Mouse (Mus musculus) granulocyte monocyte progenitor cell, adult 5-6 weeks (primary cell): ENCODE results near the gene BC048562. TPM values are rescaled to one million over a fixed set of nuclear protein-coding genes. Genes with fewer than 3 reads are reported as not detected.

ENCODE experiments used
- ATAC-seq: replicated peaks from 2 replicates; pipeline ENCODE4 v1.8.0; 2016; ENCODE audit warnings: mild to moderate bottlenecking, moderate TSS enrichment, inconsistent platforms; ENCODE audit not compliant: poor library complexity, severe bottlenecking
- total RNA-seq, 2 experiments: library from RNA; stranded (forward) in 1 of 2; stranded (reverse) in 1 of 2; fragments of 200-712, 200-1000 nt in 1 of 2; fragments of >200 nt in 1 of 2; fragmentation: Nextera tagmentation in 1 of 2; gene quantifications; 2 replicates each; pipeline ENCODE4 v1.2.3; 2014 to 2017

The BC048562 gene
- total RNA-seq, 2 experiments from 2014 or later: not detected

DNA sequence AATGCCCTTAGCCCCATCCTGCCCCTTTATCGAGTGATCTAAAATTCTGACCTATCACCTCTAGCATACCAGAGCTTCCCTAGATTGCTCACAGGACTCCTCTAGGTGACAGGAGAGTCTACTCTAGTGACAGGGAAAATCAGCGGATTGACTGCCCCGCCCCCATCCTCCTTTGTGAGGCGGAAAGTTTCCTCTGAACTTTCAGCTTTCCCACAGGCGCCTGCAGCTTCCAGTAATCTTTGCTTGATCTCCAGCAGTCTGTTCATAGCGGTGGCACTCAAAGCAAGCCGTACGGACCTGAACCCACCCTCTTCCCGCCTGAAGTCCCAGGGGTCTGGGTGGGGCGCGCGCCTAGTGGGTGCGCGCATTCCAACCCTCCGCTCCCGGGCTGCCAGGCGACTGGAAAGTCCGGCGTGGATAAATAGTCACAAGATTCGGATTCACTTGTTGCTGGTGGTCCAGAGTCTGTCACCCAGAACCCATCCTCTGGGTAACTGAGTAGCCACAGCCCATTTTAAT is 42.4 kb downstream of the BC048562 start:
- peak; percentile 35; the same call in 1 of the 2 replicates for ATAC-seq

DNA sequence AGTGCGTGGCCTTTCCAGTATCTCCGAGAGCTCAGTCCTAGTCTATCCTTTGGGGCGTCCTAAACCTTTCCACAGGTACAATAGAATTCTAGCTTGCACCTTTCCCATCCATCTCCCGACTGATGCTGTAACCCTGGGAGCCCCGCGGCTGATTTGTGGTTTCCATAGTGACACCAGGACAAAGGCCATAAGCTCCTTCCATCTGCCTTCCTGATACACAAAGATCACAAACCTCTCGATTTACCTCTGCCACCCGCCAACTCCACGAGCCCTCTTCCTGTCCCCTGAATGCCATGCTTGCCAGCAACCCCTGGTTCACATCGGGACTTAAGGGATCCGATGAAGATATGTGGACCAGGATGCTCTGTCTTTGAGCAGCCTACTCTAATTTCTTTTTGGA is 43.0 kb downstream of the BC048562 start:
- ATAC-seq: no peak

DNA sequence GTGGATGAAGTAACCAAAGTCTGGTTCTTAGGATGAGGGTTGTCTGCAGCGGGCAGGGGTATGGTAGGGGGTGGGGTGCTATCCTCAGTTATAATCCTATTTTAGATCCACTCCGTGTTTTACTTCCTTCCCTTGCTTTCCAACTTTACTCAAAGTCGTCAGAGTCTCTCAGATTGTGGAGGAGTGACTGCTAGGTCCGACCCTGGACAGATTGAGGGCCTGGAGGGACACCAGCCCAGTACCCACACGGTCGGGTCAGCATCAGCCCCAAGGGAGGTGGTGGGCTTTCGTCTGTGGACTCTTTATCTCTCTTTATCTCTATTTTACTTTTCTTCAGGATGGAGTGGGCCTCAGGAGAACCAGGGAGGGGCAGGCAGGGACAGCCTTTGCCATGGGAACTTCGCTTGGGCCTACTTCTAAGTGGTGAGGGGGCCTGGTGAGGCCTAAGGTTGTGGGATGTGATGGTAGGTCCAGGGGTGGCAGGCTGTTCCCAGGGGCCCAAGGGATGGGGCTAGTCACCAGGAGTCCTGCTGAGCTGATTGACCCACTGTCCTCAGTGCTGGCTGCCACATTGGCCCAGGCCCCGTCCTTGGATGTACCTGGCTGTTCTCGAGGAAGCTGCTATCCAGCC is 43.6 kb downstream of the BC048562 start, which contains the start of gene Lamb2:
Gene Lamb2 (plus strand): TSS at position 16 of the 631 bp plus-strand sequence.
- ATAC-seq: 0 out of 2 replicates have a peak, but pooled peaks have one; percentile 43

DNA sequence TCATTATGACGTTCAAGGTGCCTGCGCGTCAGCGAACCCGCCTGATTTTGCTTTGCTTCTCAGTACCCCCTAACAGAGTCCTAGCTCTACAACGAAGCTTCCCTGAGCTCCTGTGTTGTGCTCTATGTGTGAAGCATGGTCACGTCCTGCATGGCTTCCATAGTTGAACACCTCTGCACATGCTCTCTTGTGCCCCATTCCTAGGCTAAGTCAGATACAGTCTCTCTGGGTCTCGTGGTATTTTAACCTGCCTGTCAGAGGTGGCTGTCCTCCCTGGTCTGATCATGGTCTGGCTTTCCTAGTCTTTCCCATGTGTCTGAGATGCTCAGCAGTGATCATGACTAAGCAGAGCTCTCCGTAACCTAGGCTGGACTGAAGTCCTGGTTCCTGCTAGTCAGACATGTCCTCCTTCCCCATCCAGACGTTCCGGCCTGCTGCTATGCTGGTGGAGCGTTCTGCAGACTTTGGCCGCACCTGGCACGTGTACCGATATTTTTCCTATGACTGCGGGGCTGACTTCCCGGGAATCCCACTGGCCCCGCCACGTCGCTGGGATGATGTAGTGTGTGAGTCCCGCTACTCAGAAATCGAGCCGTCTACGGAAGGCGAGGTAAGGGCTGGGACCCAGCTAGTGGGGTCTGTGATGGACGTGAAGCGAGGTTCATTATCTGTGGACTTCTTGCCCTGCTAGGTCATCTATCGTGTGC is 44.7 kb downstream of the BC048562 start:
- ATAC-seq: no peak

DNA sequence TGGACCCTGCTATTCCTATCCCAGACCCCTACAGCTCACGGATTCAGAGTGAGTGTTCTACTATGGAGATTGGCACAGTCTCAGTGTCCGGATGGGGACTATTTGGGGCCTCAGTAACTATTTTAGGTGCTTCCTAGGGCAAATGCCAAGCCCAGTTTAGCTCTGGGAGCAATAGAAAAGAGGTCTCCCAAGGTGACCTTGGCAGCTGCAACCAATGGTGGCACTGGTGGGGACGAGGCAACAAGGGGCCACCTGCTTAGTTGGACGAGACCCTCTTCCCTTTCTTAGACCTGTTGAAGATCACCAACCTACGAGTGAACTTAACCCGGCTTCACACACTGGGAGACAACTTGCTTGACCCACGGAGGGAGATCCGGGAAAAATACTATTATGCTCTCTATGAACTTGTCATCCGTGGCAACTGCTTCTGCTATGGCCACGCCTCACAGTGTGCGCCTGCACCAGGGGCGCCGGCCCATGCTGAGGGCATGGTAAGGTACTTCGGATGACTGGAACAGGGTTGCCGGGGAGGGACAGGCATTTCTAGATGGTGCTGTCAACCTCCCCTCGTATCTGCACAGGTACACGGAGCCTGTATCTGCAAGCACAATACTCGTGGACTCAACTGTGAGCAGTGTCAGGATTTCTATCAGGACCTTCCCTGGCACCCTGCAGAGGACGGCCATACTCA is 45.4 kb downstream of the BC048562 start:
- ATAC-seq: no peak

DNA sequence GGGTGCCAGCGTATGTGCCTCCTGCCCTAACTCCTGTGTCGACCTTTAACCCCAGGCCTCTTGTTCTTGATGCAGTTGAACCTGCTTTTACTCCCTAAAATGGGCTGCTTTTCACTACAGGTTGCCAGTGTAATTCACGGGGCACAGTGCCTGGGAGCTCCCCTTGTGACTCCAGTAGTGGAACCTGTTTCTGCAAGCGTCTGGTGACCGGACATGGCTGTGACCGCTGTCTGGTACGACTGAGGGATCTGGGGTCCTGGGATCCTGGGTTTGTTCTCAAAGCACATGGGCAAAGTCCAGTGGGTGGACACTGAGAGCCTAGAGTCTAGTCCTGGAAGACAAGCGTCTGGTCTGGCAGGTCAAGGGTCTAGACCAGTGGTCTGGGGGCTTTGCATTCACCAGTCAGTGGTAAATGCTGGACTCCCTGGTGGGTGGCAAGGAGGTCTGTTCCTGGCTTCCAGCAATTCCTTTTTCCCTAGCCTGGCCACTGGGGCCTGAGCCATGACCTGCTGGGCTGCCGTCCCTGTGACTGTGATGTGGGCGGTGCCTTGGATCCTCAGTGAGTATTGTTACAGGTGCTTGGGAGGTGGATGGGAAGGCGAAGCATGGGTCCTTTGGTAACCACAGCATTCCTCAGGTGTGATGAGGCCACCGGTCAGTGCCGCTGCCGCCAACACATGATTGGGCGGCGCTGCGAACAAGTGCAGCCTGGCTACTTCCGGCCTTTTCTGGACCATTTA is 46.9 kb downstream of the BC048562 start:
- ATAC-seq: no peak

DNA sequence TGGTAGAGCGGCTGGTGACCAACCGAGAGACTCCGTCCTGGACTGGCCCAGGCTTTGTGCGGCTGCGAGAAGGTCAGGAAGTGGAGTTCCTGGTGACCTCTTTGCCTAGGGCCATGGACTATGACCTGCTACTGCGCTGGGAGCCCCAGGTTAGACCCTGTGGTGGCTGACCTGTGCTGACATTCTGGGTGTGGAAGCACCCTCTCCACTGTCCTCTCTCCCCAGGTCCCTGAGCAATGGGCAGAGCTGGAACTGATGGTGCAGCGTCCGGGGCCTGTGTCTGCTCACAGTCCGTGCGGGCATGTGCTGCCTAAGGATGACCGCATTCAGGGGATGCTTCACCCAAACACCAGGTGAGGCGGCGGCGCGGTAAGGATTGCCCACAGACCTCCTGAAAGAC is 47.7 kb downstream of the BC048562 start:
- ATAC-seq: no peak

DNA sequence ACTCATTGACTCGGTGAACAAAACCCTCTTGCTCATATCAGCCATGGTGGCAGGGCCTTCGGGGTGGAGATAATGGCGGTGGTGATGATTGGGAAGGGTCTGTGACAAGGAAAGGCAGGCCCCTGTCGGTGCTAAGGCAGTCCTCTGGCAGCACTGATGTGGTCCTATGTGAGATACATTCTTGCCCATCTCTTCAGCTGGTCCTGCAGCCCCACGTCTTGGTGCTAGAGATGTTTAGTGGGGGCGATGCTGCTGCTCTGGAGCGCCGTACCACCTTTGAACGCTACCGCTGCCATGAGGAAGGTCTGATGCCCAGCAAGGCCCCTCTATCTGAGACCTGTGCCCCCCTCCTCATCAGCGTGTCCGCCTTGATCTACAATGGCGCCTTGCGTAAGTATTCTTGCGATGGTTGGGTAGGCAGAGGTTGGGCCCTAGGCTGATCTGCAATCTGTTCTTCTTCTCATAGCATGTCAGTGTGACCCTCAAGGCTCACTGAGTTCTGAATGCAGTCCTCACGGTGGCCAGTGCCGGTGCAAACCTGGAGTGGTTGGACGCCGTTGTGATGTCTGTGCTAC is 49.1 kb downstream of the BC048562 start:
- ATAC-seq: no peak

DNA sequence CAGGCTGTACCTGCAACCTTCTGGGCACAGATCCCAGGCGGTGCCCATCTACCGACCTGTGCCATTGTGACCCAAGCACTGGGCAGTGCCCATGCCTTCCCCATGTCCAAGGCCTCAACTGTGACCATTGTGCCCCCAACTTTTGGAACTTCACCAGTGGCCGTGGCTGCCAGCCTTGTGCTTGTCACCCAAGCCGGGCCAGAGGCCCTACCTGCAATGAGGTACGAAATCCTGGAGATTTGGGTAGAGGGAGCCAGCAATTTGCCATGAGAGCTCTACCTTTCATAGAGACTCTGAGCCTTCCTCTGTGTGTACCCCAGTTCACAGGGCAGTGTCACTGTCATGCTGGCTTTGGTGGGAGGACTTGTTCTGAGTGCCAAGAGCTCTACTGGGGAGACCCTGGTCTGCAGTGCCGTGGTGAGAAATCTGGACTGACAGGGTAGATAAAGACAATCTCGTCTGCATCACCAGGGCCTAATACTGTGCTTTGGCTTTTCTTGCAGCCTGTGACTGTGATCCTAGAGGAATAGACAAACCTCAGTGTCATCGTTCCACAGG is 50.8 kb downstream of the BC048562 start:
- no peak for ATAC-seq

DNA sequence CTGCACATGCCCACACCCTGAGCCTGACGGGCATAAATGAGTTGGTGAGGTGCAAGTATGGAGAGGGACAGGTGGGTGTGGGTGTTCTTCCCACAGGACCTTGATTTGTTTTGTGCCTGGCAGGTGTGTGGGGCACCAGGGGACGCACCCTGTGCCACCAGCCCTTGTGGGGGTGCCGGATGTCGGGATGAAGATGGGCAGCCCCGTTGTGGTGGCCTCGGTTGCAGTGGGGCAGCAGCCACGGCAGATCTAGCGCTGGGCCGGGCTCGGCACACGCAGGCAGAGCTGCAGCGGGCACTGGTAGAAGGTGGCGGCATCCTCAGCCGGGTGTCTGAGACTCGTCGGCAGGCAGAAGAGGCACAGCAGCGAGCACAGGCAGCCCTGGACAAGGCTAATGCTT is 52.1 kb downstream of the BC048562 start:
- ATAC-seq: no peak

DNA sequence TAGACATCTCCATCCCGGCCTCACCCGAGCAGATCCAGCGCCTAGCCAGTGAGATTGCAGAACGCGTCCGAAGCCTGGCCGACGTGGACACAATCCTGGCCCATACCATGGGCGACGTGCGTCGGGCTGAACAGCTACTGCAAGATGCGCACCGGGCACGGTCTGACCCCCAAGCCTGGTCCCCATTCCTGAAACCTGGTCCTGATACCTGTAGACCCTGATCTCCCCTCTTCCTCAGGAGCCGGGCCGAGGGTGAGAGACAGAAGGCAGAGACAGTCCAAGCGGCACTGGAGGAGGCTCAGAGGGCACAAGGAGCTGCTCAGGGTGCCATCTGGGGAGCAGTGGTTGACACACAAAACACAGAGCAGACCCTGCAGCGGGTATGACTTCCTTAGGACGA is 52.9 kb downstream of the BC048562 start:
- ATAC-seq: no peak

DNA sequence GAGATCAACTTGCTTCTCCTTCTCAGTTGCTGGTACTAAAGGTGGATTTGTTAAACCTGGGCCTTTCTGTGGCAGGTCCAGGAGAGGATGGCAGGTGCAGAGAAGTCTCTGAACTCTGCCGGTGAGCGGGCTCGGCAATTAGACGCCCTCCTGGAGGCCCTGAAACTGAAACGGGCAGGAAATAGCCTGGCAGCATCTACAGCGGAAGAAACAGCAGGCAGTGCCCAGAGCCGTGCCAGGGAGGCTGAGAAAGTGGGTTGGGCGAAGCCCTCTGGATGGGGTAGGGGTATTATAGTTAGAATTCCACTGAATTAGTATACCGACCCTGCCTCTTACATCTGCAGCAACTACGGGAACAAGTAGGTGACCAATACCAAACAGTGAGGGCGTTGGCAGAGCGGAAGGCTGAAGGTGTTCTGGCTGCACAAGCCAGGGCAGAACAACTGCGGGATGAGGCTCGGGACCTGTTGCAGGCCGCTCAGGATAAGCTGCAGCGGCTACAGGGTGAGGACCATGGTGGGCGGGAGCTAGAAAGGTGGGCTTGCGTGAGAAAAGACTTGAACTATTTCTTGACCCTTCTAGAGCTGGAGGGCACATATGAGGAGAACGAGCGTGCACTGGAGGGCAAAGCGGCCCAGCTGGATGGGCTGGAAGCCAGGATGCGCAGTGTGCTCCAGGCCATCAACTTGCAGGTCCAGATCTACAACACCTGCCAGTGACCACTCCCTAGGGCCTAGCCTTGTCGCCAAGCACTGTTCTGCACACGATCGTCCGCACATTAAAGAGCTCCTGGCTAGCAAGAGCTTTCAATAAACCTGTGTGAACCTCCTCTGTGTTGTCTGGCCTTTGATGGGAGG is 53.6 kb downstream of the BC048562 start:
- ATAC-seq: no peak

DNA sequence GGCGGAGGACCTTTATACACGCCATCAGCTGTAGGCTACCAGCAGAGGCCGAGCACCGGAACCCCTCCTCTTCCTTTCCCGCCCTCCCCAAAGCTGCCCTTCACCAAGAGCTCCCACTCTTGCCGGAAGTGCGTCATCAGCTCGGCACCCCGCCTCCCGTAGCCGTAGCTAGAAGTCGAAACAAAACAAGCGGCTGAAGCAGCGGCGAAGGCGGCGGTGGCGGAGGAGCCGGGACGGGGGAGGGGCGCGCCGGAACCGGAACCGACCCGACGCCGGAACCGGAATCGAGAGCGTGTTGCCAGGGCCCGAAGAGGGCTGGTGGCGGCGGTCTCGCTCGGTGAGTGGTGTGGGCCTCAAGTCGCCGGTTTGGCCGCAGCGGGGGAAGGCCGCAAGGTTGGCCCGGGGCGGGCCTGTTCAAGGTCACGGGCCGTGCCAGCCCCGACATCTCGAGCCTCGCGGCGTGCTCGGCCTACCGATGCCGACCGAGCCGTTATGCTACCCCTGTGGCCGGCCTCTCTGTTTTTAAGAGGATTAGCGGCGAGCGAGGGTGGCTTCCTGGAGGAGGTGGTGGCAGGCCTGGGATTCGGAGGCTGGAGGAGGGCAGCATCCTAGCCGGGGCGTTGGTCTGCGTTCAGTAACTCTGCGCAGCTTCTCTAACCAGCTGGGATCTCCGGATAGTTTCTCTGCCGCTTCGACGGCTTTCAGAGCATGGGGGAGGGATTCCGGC is 54.4 kb downstream of the BC048562 start, which contains the start of gene Usp19:
Gene Usp19 (plus strand): TSS at position 44 of the 727 bp plus-strand sequence.
- ATAC-seq: peak; percentile 81

DNA sequence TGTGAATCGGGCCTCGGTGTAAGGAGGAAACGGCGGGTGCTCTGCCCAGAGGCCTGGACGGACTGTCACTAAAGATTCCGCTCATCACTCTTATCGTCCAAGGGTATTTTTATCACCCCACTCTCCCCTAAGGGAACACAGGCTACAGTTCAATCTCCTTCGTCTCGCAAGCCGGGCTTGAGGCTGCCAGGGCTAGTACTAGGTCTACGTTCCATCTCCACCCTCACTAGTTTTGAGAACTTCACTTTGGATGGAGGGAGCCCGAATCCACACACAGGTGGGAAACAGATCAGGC is 55.0 kb downstream of the BC048562 start:
- ATAC-seq: no peak

DNA sequence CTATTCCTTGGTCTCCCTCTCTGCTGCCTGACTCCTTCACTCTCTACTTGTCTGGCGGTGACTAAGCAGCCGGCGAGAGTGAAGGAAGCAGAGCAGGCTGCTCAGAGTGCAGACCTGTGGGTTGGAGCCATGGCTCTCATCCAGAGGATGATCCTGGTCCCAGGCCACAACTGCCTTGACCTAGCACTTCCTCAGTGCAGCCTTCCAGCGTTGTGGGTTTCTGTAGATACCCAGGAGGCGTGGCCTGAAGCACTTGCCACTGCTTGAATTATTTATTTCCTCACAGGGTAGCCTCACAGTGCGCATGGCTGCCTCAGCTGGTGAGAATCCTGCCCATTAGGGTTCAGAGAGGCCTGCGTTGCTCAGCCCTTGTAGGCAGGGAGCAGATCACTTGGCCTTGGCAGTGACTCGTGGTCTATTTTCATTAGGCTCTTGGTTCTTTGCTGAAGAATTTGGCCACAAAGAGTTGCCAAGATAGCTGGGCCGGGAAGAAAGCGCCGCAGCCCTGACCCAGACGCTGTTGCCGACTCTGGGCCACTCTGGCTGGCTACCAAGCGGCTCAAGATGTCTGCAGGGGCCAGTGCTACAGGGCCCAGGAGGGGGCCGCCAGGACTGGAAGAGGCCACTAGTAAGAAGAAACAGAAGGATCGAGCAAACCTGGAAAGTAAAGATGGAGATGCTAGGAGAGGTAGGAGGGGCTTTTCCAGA is 55.9 kb downstream of the BC048562 start:
- ATAC-seq: peak; percentile 71

DNA sequence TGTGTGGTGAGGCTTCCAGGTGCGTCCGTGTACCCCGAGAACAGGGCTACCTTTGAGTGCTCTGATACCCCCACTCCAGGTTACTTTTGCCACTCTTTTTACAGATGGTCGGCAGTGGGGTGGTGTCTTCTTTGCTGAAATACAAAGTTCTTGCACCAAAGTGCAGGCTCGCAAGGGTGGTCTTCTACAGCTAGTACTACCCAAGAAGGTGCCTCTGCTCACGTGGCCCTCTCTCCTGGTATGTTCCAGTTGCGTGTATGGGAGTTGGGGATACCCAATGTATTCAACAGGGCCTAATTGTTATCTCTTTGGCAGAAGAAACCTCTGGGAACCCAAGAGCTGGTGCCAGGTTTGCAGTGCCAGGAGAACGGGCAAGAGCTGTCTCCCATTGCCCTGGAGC is 57.0 kb downstream of the BC048562 start:
- no peak for ATAC-seq

DNA sequence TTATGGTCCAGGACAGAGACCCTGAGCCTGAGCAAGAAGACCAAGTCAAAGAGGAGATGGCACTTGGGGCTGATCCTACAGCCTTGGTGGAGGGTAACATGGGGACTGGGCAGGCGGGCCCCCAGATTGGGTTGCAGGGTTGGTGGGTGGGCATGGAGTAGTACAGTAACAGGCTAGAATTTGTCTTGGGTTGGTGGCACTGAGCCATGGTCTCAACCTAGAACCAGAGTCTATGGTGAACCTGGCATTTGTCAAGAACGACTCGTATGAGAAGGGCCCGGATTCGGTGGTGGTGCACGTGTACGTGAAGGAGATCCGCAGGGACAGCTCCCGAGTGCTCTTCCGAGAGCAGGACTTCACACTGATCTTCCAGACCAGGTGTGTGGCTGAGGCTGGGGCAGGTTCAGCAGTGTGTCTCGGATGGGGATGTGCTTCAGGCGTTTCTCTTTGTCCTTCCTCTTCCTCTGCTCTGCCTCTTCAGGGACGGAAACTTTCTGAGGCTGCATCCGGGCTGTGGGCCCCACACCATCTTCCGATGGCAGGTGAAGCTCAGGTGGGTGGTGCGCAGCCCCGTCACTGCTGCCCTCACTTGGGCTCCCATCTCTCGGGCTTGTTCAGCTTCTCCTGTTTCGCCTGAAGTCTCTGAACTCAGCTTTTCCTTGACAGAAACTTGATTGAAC is 58.0 kb downstream of the BC048562 start:
- no peak for ATAC-seq
